Mouse (Mus musculus) neutrophil, adult 5-6 weeks (primary cell): ENCODE measurements around the gene Zfp644. TPM values are rescaled to one million over a fixed set of nuclear protein-coding genes. Genes with fewer than 3 reads are reported as not detected.

Experiments used
- ATAC-seq: fragments of 151-379, 151-347 bp; 2 replicates; pipeline ENCODE4 v1.8.0; 2017; ENCODE audit warnings: mild to moderate bottlenecking, moderate TSS enrichment; ENCODE audit not compliant: insufficient number of reproducible peaks, poor library complexity, low FRiP score, severe bottlenecking; ENCODE audit errors: extremely low read depth
- total RNA-seq: library from RNA; stranded (forward); fragments of 200-1000 nt; gene quantifications from 2 replicates; pipeline ENCODE4 v1.2.3, GENCODE M21; 2017

Zfp644 gene
- total RNA-seq, 1 experiment from 2014 or later: 99.7 TPM

DNA sequence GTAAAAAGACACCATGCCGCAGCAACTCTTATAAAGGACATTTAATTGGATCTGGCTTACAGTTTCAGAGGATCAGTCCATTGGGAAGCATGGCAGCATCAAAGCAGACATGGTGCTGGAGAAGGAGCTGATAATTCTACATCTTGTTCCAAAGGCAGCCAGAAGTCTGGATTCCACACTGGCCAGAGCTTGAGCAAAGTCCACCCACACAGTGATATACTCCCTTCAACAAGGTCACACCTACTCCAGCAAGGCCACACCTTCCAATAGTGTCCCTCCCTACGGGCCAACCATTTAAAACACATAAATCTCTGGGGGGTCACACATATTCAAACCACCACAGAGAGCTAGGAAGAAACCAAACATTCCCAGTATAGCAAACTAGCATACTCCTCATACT, 84.9 kb downstream of the Zfp644 start:
- ATAC-seq: no peak

DNA sequence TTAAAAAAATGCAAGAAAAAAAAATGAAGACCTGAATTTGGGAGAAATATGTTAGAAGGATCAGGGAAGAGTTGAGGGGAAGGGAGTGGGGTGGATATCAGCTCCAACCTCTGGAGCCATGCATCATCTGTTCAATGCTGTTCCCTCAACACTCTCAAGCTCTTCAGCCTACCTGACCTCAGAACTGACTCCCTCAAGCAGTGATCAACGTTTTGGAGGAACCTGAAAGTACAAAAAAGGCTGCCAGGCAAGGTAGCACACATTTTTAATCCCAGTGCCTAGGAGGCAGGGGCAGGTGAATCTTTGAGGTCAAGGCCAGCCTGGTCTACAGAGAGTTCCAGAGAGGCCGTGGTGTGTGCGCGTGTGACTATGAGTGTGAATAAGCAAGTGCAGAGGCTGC, 88.3 kb downstream of the Zfp644 start, which contains the start of gene Gm17304:
Gene Gm17304 (plus strand): TSS at position 301 of the 400 bp plus-strand sequence.
- no peak for ATAC-seq

DNA sequence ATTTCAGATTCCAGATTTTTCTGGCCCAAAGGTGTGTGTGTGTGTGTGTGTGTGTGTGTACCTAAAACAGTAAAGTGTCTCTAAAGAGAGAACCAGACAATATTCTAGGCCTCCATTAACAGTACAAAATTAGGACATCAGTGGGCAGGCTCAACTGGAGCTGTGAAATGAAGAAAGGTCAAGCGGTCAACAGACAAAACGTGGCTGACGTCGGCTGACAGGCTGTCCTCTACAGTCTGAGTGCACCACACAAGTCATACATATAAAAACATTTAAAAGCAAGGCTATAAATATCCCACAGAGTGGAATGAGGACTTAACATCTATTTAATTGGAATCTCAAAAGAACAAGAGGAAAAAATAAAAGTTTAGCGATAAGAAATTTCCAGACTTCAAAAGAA, 90.0 kb downstream of the Zfp644 start:
- no peak for ATAC-seq

DNA sequence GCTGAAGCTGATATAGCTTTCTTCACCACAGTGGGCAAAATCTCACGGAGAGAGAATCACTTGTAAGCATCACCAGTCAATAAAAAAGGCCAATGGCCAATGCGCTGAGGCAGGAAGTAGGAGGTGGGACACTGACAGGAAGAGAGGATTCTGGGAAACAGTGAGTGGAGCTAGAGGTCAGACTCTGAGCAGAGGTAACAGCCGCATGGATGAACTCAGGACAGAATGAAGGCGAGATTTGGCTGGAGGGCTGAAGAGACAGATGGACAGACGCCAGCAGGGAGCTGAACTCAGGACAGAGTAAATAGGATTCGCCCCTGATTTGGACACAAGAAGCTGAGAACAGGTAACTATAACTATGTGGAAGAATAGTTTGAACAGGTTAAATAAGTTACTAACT, 92.0 kb downstream of the Zfp644 start:
- ATAC-seq: no peak

DNA sequence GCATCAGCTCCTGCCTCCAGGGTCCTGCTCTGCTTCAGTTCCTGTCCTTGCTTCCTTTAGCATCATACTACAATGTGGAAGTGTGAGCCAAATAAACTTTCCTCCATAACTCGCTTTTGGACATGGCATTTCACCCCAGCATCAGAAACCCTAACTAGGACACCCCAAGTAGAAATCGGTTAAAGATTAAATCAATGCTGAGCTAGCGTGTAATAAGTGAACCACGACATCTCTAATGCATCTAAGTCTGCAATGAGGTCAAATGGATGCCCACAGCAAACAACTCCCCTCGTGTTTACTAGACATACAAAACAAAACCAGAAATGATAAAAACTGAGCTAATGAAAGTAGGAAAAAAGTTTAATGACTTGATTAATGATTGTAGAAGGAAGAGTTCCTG, 92.7 kb downstream of the Zfp644 start:
- no peak for ATAC-seq

DNA sequence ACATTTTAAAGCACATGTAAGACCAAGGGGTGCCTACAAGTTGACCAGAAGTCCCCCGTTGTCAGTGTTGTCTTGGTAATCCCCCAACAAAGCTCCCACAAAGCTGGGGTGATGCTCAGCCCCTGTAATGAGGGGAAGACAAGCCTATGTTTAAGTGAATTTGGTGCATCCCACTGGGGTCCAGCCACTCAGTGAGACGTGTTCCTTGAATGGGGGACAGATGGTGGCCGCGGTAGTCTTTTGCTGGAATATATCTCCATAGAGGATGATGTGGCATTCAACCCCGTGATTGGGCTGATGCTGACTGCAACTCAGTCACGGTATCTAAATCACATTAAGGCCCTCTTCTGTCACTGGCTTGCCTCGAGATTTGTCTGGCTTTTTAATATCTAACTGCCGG, 97.6 kb downstream of the Zfp644 start:
- ATAC-seq: no peak

DNA sequence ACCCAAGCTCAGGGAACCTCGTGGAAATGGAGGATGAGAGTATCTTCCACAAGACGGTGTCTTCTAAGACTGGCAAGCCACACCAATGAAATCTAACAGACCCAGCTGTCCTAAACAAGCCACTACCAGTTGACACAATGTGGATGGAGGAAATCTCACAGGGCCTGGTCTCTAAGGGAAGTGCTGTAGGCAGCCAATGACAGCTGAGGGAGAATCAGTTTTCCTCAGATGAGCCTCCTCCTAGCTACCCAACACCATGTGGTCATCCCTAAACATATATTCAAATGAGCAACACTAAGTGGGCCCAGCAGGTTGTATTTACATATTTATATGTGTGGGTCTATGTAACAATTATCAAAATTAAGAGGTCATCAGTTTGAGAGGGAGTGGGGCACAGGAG, 99.6 kb downstream of the Zfp644 start:
- ATAC-seq: no peak

DNA sequence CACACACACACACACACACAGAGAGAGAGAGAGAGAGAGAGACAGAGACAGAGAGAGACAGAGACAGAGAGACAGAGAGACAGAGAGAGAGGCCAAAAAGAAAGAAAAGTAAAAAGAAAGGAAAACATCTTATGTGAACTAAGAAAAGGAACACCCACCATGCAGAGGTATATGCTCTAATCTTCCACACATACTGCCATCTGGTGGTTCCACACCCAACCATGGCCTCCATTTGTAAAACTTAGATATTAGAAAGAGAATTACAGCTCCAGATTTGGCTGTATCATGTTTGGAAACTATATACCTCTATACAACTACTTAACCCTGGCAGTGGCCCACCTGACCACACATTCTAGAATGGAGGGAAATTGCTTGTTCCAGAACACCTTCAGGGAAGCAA, 102.7 kb downstream of the Zfp644 start:
- no peak for ATAC-seq

DNA sequence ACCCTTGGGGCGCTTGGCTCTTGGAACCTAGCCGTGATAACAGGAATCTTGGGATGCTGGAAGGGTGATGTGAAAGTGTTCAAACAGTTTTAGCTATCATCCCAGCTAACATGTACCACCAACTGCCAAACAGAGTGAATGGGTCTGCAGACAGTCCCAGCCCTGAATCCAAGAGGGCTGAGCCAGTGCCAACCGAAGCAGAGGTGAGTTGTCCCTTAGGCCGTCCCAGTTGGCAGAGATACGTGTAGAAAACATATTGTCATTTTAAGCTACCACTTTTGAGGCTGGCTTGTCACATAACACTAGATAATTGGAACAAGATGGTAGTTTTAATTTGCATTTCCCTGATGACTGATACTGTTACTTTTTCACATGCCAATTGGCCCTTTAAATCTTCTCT, 106.4 kb downstream of the Zfp644 start:
- ATAC-seq: no peak

DNA sequence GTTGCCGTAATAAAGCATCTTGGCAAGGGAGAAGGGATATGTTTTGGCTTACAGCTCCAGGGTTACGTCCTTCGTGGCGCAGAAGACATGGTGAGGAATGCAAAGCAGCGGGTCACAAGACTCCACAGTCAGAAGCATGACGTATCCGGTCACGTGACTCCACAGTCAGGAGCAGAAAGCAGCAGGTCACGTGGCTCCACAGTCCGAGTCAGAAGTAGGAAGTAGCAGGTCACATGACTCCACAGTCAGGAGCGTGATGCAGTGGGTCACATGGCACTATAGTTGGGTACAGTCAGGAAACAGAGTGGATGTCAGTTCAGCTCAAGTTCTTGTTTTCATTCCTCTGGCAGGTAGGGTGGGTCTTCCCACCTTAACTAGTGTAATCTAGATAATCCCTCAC, 107.4 kb downstream of the Zfp644 start:
- no peak for ATAC-seq

DNA sequence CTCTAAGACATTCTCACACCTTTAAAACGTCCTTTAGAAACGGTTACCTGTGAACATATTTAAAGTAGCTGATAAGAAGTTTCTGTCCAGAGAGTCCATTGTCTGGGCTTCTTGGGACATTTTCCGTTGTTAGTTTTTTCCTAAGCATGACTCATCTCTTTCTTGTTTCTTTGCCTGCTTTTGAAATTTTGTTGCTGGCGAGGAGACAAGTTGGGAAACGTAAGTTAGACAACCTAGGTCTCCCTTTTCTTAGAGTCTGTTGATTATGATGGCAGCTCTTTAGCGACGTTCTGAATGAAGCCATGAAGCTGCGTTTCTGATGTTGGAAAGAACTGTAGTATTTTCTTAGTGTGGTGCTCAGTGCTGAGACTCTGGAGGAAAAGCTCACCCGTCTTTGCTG, 108.1 kb downstream of the Zfp644 start:
- no peak for ATAC-seq

DNA sequence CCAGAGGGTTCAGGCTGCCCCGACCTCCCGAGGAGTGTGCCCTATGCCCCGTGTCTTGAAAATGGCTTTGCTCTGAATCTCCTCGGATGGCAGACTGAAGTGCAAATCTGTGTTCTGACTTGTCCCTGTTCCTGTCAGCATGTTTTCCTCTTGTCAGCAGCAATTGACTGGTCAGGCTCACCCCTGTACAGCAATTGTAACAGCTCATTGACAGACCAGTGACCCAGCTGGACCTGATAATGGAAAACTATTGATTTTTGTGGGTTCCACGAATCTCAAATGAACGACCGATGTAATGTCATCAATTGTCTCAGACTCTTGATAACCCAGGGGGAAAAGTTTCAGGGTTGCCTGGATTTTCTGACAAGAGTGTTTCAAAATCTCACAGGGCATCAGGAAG, 116.1 kb downstream of the Zfp644 start:
- no peak for ATAC-seq

DNA sequence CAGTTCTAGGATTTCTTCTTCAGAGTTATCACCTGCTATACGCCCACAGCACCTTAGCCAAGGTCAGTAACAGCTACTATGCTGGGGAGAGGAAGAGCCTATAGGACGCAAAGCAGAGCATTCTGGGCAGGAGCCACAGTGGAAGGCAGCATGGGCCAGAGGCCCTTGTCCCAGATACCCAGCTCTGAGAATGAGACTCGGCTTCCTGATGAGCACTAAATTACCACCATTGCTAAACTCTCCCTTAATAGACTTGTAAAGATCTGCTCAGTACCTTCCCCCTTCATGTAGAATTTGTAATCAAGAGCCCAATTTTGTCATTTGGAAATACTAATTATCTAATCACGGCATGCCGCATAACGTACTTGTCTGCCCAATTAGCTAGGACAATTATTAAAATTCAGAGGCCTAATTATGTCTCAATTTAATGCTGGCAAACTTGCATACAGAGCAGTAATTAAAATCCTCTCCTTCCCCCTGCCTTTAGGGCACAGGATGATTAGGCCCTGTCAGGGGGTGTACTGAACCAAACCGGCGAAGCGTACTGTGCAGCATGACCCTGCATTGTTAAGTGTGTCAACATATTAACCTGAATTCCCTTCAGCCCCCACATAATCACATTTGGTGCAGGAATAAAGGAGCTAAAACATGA, 119.7 kb downstream of the Zfp644 start:
- no peak for ATAC-seq

DNA sequence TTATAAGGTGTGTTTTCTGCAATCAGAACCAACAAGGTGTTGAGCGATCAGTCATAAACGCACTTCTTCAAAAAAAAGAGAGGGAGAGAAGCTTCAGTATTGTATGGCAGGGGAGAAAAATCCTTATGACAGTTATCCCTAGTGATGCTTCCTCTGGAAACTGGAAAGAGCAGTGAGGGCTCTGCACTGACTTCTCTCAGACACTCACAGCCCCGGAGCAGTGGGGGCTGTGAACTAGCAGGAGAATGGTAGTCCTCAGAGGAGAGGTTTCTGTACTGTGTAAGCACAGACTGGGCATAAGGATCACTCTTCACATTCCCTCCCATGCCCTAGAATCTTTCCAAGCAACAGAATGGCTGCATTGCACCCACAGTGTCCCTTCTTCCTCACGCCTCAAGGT, 122.0 kb downstream of the Zfp644 start:
- no peak for ATAC-seq

DNA sequence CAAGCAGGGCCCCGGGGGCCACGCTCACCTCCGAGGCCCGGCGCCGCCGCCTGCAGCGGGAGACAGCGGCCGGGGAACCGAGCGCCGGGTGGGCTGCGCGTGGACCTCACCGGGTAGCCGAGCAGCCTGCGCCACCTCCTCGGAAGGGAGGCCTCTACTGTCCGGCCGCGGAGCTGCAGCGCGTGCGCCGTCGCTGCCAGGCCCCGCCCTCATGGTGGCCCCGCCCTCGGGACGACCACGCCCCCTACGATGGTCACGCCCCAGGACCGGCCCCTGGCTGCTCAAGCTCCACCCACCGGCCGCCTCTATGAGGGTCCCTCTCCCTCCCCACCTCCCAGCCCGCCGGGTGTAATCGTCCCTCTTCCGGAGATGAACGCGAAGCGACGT, 122.5 kb downstream of the Zfp644 start:
- ATAC-seq: peak; percentile 36; the same call in 1 of the 2 replicates

DNA sequence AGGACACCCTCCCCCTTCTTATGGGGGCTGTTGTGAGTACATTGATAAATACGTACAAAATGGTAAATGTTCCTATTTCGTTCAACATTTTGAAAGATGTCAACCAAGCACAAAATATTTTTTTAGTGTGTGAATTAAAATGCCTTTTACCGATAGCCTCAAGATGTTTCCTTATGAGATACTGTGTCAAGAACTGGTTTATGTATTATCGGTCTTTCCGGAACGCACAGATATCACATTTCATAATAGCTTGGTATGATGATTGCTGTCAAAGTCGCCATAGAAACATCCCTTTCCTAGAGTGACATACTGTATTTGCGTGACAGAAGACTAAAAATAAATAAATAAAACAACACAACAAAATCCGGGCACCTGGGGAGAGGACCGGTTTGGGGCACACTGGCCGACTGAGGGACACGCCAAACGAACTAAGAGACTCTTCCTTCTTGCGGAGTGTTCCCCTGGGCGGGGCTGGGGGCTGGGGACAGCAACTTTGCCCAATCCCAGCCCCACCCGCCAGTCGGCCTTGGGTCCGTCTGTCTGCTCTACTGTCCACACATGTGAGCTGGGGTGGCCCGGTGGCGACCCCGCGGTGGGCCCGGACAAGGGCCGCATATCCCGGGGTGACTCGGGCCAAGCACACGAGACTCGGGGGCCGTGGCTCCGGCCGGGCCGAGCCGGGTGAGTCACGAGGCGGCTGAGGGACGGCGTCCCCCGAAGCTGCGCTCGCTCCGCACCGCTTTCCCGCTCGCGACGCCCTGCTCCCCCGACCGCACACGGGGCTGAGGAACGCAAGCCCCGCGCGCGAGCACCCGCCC, 123.1 kb downstream of the Zfp644 start:
- no peak for ATAC-seq

Other genes starting within 250 kb of the Zfp644 start
- gene Barhl2, start 239.1 kb downstream of the Zfp644 start, total RNA-seq: not detected in 2 replicates
- gene Gm17304, start 88.2 kb downstream of the Zfp644 start, total RNA-seq: not detected in 2 replicates
- gene Hfm1, start 229.0 kb upstream of the Zfp644 start, total RNA-seq: 0.12 TPM in 1 of 2 replicates, not detected in the other